Mouse (Mus musculus) cortical plate, adult 2 months (tissue): ENCODE results near the gene Cenpu.

Experiments used
- CTCF ChIP-seq: fragments of 200-500 bp; IDR thresholded peaks from 2 replicates; pipeline ENCODE4 v1.5.1; 2011; ENCODE audit warnings: mild to moderate bottlenecking, control low read depth, low read length; ENCODE audit not compliant: insufficient read depth; ENCODE audit errors: extremely low read depth
- POLR2A ChIP-seq: fragments of 200-500 bp; IDR thresholded peaks from 2 replicates; pipeline ENCODE4 v1.6.1; 2011; ENCODE audit warnings: mild to moderate bottlenecking, low read length, control low read depth; ENCODE audit not compliant: insufficient read depth; ENCODE audit errors: extremely low read depth

GRCm38 (mm10) chr8:46600959-46601707, 49.3 kb downstream of the Cenpu start:
- TF ChIP-seq POLR2A, result no peak
- TF ChIP-seq CTCF, result no peak
